Mouse (Mus musculus): ENCODE measurements around the gene Il23a.
"Not testable (repeated sequence)": the region's sequence is repeated elsewhere in the genome, so short reads cannot be mapped to it uniquely, and the experiment has no call there.

DNA sequence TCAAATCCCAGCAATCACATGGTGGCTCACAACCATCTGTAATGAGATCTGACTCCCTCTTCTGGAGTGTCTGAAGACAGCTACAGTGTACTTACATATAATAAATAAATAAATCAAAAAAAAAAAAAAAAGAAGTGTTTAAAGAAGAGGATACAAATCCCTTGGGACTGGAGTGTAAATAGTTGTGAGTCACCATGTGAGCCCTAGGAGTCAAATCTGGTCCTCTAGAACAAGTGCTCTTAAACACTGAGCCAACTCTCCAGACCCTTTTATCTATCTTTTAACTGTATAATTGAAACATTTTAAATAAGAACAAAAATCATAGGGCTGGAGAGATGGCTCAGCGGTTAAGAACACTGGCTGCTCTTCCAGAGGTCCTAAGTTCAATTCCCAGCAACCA is 23.2 kb downstream of the Il23a start:
- TF ChIP-seq CTCF (IDR thresholded peaks at IDR 0.05; ENCODE audit: low read depth, low read length); POLR2A (IDR thresholded peaks at IDR 0.05; ENCODE audit: borderline replicate concordance, low read depth, low read length): not testable (repeated sequence)
